Mouse (Mus musculus) thymus, adult 18-20 months (tissue): Measurements from ENCODE around the gene Matn3.
"Not testable (repeated sequence)": the region's sequence is repeated elsewhere in the genome, so short reads cannot be mapped to it uniquely, and the experiment has no call there.

Source experiments
- DNase-seq, 2 experiments: peaks; one replicate each; pipeline ENCODE4 v3.0.0; 2022; ENCODE audit warnings: mixed read lengths in 2 of 2

The Matn3 gene

DNA sequence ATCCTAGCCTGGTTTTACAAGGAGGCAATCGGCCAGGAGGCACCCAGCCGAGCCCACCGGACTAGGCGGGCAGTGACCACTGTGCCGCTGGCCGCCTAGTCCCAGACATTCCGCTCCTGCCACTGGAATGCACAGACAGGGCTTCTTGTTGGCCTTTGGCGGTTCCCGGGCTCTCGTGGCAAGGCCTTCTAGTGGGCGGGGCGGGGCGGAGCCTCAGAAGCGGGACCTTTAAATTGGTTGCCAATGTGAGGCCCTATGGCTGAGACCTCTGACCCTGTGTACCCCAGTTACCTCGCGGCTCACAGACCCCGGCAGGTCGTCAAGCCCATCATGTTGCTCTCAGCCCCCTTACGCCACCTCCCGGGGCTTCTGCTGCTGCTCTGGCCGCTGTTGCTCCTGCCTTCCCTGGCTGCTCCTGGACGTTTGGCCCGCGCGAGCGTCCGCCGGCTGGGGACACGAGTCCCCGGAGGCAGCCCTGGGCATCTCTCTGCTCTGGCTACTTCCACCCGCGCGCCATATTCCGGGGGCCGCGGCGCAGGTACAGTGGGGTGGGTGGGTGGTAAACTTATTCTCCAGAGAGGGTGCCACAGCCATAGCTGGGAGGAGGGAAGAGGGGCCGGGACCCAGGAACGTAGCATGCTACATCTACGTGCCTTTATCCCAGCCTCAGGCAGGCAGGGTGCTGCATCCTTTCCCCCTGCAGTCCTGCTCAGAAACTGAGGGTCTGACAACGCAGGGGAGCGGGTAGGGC lies at the start of gene Matn3:
Gene Matn3 (plus strand): TSS at position 216 of the 751 bp plus-strand sequence.
- DNase-seq, result peak in 1 of 2 experiments; percentile 13

- no peak for DNase-seq
These were observed 48.6 kb upstream of the Matn3 start for GRCm38 (mm10) chr12:8898879-8899785.

- DNase-seq, result no peak
These were observed 47.5 kb upstream of the Matn3 start for GRCm38 (mm10) chr12:8900107-8900698.

DNA sequence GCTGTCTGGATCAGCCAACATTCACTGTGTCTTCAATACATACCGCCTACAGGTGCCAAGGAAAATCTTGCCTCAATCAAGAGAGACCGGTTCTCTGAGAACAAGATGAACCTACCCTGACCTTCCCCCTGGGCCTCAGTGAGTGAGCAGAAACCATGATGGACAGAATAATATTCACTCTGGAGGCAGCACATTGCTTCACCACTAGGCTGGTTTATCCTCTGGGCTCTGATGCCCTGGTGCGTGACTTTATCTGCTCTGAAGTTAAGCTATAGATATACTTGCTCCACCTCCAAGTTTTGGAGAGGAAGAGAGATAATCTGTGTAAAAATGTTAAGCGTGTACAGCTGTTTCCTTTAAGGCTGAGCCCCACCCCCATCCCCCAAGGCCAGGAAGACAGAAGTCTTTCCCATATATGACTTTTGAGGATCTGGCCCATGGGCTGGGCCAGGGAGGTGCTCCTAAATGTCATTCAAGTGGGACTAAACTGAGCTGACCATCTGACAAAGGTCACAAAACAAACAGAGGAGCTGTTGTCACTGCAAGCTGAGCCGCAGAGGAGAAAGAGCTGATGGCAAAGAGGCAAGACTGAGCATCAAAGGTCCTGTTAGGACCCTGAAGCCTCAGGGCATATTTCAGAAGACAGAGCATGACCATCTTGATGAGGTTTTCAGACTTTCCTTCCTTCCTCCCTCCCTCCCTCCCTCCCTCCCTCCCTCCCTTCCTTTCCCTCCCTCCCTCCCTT lies 46.6 kb upstream of the Matn3 start:
- DNase-seq, result no peak

DNA sequence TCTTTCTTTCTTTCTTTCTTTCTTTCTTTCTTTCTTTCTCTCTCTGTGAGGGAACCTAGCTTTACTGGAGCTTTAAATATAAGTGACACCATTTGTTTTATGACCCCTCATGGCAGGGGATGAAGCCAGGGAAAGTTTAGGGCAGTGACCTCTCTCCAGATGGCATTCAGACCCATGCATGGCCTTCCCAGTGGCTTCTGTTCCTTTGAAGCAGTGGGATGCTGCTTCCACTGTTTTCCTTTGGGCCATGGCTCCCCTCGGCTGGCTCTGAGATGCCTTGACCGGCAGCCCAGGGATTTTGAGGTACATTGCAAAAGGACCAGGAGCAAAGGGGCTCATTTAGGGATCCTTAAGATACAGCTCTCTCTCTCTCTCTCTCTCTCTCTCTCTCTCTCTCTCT lies 45.8 kb upstream of the Matn3 start:
- no peak for DNase-seq

- DNase-seq, result no peak
These were observed 45.2 kb upstream of the Matn3 start for GRCm38 (mm10) chr12:8902479-8902878.

- no peak for DNase-seq
These were observed 34.7 kb upstream of the Matn3 start for GRCm38 (mm10) chr12:8912860-8913685.

DNA sequence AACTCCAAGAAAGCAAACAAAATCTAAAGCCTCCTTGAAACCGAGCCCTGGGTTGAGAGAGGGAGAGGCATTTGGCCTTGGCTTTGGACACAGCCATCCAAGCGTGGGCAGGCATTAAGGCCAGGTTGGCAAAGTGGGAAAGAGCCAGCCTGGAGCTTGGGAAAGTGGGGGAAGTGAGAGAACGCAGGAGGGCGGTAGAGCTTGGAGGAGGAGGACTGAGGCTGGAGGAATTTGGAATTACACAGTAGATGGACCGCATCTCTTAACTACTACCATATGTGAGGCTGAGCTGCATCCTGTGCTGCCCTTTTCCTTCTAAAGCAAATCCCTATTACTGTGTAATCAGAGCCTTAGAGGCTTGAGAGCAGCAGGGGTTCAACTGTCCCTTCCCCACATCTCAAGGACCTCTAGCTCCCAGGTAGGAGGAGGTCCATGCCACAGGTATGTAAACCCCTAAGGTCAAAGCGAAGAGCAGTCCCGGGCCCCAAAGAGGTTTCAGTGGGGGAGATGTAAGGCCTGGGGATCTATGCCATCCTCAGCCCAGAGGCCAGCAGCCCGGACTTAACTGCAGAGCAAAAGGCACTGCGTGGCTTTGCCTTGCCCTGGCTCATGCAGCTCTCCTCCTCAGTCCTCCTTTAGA lies 33.9 kb upstream of the Matn3 start:
- DNase-seq, result no peak

DNA sequence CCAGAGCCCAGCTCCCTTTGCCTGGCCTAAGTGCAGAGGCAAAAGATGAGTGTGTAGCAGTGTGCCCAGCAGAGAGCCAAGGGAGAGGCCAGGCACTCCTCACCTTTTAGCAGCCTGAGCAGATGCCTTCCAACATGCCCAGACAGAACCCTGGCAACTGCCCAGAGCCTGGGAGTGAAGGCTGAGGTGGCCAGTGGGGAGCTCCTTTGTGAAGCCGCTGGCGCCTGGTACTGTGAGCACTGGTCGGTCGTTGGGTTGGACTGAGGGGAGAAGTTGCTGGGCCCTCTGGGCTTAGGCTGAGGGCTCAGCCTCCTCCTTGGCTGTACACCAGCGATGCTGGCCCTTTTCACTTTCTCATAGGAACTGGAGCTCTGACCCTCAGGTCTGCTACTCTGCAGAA lies 31.4 kb upstream of the Matn3 start:
- no peak for DNase-seq

- DNase-seq, result no peak
These were observed 28.5 kb upstream of the Matn3 start for GRCm38 (mm10) chr12:8919231-8919630.

GRCm38 (mm10) chr12:8920996-8921393 lies 26.7 kb upstream of the Matn3 start:
- DNase-seq, result no peak

DNA sequence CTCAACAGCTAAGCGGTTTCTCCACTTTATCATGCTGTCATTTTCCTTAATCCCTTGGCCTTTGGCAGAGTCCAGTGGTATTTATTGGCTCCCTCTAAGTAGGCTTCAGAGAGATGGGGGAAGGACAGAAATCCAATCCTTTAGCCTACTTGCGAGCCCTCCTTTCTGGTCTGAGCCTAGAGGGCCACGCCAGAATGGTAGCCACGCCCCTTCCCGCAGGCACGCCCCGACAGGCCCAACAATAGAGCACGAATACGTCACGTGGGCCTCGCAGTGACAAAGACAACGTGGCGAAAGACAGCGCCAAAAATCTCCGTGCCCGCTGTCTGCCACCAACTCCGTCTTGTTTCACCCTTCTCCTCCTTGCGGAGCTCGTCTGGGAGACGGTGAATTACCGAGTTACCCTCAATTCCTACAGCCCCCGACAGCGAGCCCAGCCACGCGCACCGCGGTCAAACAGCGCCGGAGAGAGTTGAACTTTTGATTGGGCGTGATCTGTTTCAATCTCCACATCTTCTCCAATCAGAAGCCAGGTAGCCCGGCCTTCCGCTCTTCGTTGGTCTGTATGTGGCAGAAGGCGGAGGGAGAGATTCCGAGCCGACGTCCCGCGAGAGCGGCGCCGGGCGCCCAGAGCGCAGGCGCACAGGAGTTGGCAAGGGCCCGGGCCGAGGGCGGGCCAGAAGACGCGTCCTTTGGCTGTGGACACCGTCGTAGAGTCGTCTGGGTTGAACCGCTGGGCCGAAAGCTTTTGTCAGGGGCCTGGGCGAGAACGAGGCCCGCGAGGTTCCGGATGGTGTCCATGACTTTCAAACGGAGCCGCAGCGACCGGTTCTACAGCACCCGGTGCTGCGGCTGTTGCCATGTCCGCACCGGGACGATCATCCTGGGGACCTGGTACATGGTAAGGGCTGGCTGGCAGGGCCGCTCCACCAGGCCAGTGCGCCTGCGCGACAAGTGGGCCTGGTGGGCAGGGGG lies 26.0 kb upstream of the Matn3 start, which contains the start of gene Laptm4a:
Gene Laptm4a (plus strand): TSS at position 271 of the 975 bp plus-strand sequence.
- peak; percentile 95 to 97 for DNase-seq

- no peak for DNase-seq
These were observed 25.2 kb upstream of the Matn3 start for GRCm38 (mm10) chr12:8922369-8923124.

GRCm38 (mm10) chr12:8923125-8923410 lies 24.7 kb upstream of the Matn3 start:
- DNase-seq, result no peak

- no peak for DNase-seq
These were observed 24.1 kb upstream of the Matn3 start for GRCm38 (mm10) chr12:8923603-8924002.

DNA sequence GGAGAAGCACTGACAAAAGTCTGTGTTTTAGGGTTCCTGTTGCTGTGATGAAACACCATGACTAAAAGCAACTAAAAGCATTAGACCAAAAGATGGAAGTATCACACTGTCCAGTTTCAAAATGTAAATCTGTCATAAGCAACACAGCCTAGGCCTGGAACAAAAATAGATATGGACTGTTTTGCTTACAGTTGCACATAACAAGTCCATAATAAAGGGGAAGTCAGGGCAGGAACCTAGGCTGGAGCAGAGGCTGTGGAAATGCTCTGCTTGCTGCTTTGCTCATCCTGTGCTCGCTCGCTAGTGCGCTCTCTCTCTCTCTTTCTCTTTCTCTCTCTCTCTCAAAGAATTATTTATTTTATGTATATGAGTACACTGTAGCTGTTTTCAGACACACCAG lies 20.1 kb upstream of the Matn3 start:
- DNase-seq, result no peak

DNA sequence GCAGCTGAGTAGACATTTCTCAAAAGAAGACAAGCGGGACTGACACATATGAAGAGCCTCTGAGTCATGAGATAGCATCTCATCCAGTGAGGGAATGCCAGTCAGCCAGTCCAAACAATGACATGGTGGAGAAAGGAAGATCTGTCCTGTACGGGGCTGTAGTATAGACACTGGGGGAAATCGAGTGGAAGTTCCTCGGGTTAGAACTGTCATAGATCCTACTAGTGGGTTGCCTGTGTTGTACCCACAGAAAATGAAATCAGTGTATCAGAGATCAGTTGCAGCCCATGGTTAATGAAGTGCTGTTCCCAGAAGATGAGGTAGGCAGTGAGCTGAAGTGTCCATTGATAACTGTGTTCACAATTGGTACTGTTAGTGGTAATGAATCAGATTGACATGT lies 19.0 kb upstream of the Matn3 start:
- DNase-seq, result no peak

DNA sequence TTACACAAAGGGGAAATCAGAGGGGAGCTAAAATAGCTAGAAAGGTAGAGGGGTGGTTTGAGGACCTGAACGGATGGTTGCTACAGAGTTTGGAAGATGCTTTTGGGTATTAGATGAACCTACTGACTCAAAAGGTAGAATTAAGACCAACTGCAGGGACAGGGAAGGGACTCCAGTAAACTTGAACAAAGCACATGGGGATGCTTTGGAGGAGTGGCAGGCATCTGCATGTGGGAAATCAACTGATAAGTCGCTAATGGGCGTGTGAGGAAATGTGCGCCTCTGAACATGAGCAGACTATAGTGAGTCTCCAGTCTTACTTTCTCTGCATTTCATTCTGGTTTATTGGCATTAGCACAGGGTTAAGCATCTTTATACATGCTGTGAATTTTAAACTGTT lies 16.6 kb upstream of the Matn3 start:
- no peak for DNase-seq

DNA sequence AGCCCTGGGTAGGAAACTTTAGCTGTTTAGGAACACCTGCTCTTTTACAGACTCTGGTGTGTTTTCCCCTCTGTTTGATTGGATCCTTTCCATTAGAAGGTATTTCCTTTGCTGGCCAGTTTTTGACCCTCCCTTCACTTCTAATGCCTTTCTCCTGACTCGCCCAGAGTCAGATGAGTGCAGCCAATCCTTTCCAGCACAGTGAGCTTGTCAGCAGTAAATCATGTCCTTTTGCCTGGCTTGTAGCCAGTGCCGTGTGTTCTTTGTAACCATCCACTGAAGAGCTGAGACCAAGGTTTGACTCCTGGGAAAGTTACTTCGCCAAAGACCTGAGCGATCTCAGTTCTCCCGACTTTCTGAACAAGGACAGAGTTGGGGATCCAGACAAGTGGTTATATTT lies 12.4 kb upstream of the Matn3 start:
- DNase-seq, result no peak

DNA sequence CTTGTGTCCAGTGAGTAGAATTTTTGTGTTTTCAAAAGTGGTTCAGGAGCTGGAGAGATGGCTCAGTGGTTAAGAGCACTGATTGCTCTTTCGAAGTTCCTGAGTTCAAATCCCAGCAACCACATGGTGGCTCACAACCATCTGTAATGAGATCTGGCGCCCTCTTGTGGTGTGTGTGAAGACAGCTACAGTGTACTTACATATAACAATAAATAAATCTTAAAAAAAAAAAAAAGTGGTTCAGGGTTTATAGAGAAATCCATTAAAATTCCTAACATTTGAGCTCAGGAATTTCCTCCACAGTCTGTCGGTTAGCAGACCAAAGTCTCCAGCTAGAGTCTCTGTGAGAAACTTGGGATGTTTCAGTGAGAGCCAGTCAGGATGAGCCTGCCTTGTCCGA lies 11.5 kb upstream of the Matn3 start:
- not testable (repeated sequence) for DNase-seq
